Mouse (Mus musculus): Measurements from ENCODE around the gene Vmn2r75. TPM values are rescaled to one million over a fixed set of nuclear protein-coding genes. Genes with fewer than 3 reads are reported as not detected.
"Not testable (repeated sequence)": the region's sequence is repeated elsewhere in the genome, so short reads cannot be mapped to it uniquely, and the experiment has no call there.

Gene Vmn2r75
- polyA plus RNA-seq (2015; fragmentation: Nextera tagmentation; extraction: Ambion mirVana) = not detected in 2 replicates

DNA sequence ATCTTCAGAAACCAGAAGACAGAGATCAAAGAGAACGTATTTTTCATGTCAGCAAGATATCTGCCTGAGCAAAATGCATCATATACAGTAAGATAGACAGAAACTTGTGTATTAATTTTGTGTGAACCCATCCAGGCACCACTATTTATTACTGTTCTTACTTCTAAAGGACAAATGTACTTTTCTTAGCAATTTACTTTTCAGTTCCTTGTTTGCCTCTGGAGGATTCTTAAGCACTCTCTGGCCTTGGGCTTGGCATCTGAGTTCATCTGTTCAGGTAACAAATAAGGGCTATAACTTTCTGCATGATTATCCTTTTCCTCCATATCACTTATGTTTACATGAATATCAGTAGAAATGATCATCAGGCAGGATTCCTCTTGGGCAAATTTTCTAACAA lies at the start of gene Vmn2r75:
Vmn2r75 (minus strand) TSS at position 101 of the 400 bp plus-strand sequence.
- WGBS = 75% methylated on average over 1 of the region's 1 CpGs
- not testable (repeated sequence) for H3K9me3 ChIP-seq; ATAC-seq; H3K4me3 ChIP-seq (replicated peaks); H3K27me3 ChIP-seq; H3K4me2 ChIP-seq (replicated peaks); H3K36me3 ChIP-seq; H3K9ac ChIP-seq (replicated peaks); H3K4me1 ChIP-seq (replicated peaks); H3K27ac ChIP-seq

DNA sequence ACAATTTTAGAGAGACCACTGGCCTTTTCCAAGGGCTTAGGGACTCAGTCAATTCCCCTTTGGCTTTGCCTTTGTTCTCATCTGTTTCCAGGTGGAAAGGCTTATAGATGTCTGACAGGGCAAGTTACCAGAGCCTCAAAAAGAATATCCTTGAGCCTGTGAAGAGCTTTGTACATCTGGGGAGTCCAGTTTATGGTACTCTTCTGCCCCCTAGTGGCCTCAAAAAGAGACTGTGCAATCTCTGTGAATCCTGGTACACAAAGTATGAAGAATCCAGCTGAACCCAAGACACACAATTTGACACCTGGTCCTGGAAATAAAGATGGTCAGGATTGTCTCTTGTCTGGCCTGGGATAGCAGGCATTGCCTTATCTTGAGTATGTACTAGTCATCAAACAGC lies 39.8 kb upstream of the Vmn2r75 start:
- ATAC-seq = no peak
- H3K27me3 ChIP-seq = no peaks in the 10 kb centered on the region

More for the DNA sequence above, 39.8 kb upstream of the Vmn2r75 start:
- Histone ChIP-seq H3K36me3 (no peaks in the 10 kb centered on the region), H3K4me3 (replicated peaks) (no peak overlapping the region), H3K27ac (no peak overlapping the region), H3K4me2 (replicated peaks) (no peak overlapping the region), H3K9ac (replicated peaks) (no peak overlapping the region), H3K4me1 (replicated peaks) (no peaks in the 10 kb centered on the region), H3K9me3 (no peaks in the 10 kb centered on the region)

Other genes starting within 250 kb of the Vmn2r75 start
- not detected in 2 replicates for gene Vmn2r74, start 210.1 kb downstream of the Vmn2r75 start, polyA plus RNA-seq (2015; fragmentation: Nextera tagmentation; extraction: Ambion mirVana)
- gene Vmn2r76, start 74.5 kb upstream of the Vmn2r75 start, polyA plus RNA-seq (2015; fragmentation: Nextera tagmentation; extraction: Ambion mirVana) = not detected in 2 replicates
- not detected in 2 replicates for gene Olfr310, start 105.4 kb upstream of the Vmn2r75 start, polyA plus RNA-seq (2015; fragmentation: Nextera tagmentation; extraction: Ambion mirVana)
- gene Olfr309, start 141.9 kb upstream of the Vmn2r75 start, polyA plus RNA-seq (2015; fragmentation: Nextera tagmentation; extraction: Ambion mirVana) = not detected in 2 replicates
- not detected in 2 replicates for gene Olfr308, start 153.9 kb upstream of the Vmn2r75 start, polyA plus RNA-seq (2015; fragmentation: Nextera tagmentation; extraction: Ambion mirVana)
- not detected in 2 replicates for gene Olfr307, start 165.8 kb upstream of the Vmn2r75 start, polyA plus RNA-seq (2015; fragmentation: Nextera tagmentation; extraction: Ambion mirVana)
- gene Olfr305, start 195.2 kb upstream of the Vmn2r75 start, polyA plus RNA-seq (2015; fragmentation: Nextera tagmentation; extraction: Ambion mirVana) = not detected in 2 replicates
- gene Olfr304, start 214.9 kb upstream of the Vmn2r75 start, polyA plus RNA-seq (2015; fragmentation: Nextera tagmentation; extraction: Ambion mirVana) = not detected in 2 replicates
- gene Olfr303, start 226.0 kb upstream of the Vmn2r75 start, polyA plus RNA-seq (2015; fragmentation: Nextera tagmentation; extraction: Ambion mirVana) = not detected in 2 replicates
- gene Olfr301, start 232.1 kb upstream of the Vmn2r75 start, polyA plus RNA-seq (2015; fragmentation: Nextera tagmentation; extraction: Ambion mirVana) = not detected in 2 replicates